Mouse (Mus musculus) small intestine, adult 2 months (tissue): Measurements from ENCODE around the gene Manbal.

ENCODE experiments used
- CTCF ChIP-seq: fragments of 200-500 bp; IDR thresholded peaks from 2 replicates; pipeline ENCODE4 v1.5.1; 2012; ENCODE audit warnings: low read depth, mild to moderate bottlenecking, control low read depth, inconsistent platforms, low read length, moderate library complexity, mixed read lengths; ENCODE audit not compliant: insufficient replicate concordance, insufficient read length; ENCODE audit errors: extremely low read depth
- POLR2A ChIP-seq: fragments of 200-500 bp; IDR thresholded peaks from 2 replicates; pipeline ENCODE4 v1.6.1; 2012; ENCODE audit warnings: low read depth, mild to moderate bottlenecking, control low read depth, inconsistent platforms, low read length, moderate library complexity

DNA sequence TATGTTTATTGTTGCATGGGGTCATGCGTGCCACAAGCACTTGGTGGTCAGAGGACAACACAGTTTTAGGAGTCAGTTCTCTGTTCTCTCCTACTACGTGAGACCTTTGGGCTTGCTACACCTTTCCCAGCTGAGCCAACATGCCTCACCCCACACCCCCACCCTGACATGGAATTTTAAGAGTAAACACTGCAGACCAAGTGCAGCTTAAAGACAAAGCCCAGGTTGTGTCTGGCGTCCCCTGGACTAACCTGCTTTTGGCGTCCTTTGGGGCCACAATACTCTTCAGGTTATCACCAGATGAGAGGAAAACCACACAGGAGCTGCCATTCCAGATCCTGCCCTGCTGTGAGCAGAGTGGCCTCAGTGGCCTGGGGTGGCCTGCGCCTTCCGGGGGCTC is 27.5 kb downstream of the Manbal start:
- no peak for TF ChIP-seq CTCF
- no peak for TF ChIP-seq POLR2A
